Mouse (Mus musculus) bone marrow macrophage, adult 2 months (primary cell): Measurements from ENCODE around the gene Cwh43. TPM values are rescaled to one million over a fixed set of nuclear protein-coding genes. Genes with fewer than 3 reads are reported as not detected.
A peak's percentile ranks its signal among the peaks of the same experiment; 100 is the strongest.

Experiments used
- H3K27ac ChIP-seq: 2 replicates; pipeline ENCODE4 v1.5.1; 2012; ENCODE audit warnings: low read depth, low read length; ENCODE audit not compliant: insufficient read depth
- H3K4me1 ChIP-seq: 2 replicates; pipeline ENCODE4 v1.6.1; 2012; ENCODE audit warnings: low read length; ENCODE audit not compliant: control insufficient read depth, insufficient read depth
- H3K4me3 ChIP-seq: 2 replicates; pipeline ENCODE4 v1.5.1; 2012; ENCODE audit warnings: mild to moderate bottlenecking, low read length, moderate library complexity; ENCODE audit not compliant: insufficient read depth
- CTCF ChIP-seq: IDR thresholded peaks from 2 replicates; pipeline ENCODE4 v1.5.1; 2012; ENCODE audit warnings: low read depth, mild to moderate bottlenecking, low read length, moderate library complexity
- POLR2A ChIP-seq: IDR thresholded peaks from 2 replicates; pipeline ENCODE4 v1.6.1; 2012; ENCODE audit warnings: mild to moderate bottlenecking, low read depth, low read length, borderline replicate concordance
- polyA plus RNA-seq: library from polyadenylated mRNA; stranded (reverse); fragments of >200 nt; gene quantifications from 2 replicates; pipeline ENCODE4 v1.2.4, GENCODE M21; 2012; ENCODE audit not compliant: missing spikeins, insufficient read depth, insufficient read length

The Cwh43 gene
- polyA plus RNA-seq, 1 experiment = not detected

- Histone ChIP-seq H3K4me3 (no peak overlapping the region), H3K27ac (no peak overlapping the region), H3K4me1 (peaks cover 4% of the 10 kb centered on the region)
- no peak for TF ChIP-seq POLR2A
- TF ChIP-seq CTCF = no peak
Observed at GRCm38 (mm10) chr5:73369731-73370130, 36.1 kb upstream of the Cwh43 start.

GRCm38 (mm10) chr5:73372601-73373000, 33.3 kb upstream of the Cwh43 start:
- Histone ChIP-seq H3K4me1 (no peaks in the 10 kb centered on the region), H3K27ac (no peak overlapping the region), H3K4me3 (no peak overlapping the region)
- TF ChIP-seq CTCF = no peak
- TF ChIP-seq POLR2A = no peak

- Histone ChIP-seq H3K27ac (no peak overlapping the region), H3K4me1 (no peaks in the 10 kb centered on the region)
Observed at GRCm38 (mm10) chr5:73373184-73373583, 32.7 kb upstream of the Cwh43 start.

GRCm38 (mm10) chr5:73376041-73376440, 29.8 kb upstream of the Cwh43 start:
- H3K4me1 ChIP-seq = no peaks in the 10 kb centered on the region
- H3K27ac ChIP-seq = no peak overlapping the region
- no peak overlapping the region for H3K4me3 ChIP-seq
- TF ChIP-seq CTCF (no peak), POLR2A (no peak)

More at GRCm38 (mm10) chr5:73373184-73373583, 32.7 kb upstream of the Cwh43 start:
- no peak overlapping the region for H3K4me3 ChIP-seq
- no peak for TF ChIP-seq POLR2A
- TF ChIP-seq CTCF = no peak

GRCm38 (mm10) chr5:73376491-73376890, 29.4 kb upstream of the Cwh43 start:
- TF ChIP-seq POLR2A = no peak
- no peak for TF ChIP-seq CTCF
- Histone ChIP-seq H3K27ac (no peak overlapping the region), H3K4me3 (no peak overlapping the region), H3K4me1 (no peaks in the 10 kb centered on the region)

GRCm38 (mm10) chr5:73379908-73380307, 26.0 kb upstream of the Cwh43 start:
- no peak overlapping the region for H3K4me3 ChIP-seq
- H3K27ac ChIP-seq = no peak overlapping the region
- TF ChIP-seq CTCF (peak; percentile 22; the same call in 1 of the 2 replicates), POLR2A (no peak)
- no peaks in the 10 kb centered on the region for H3K4me1 ChIP-seq

- Histone ChIP-seq H3K4me3 (no peak overlapping the region), H3K4me1 (no peaks in the 10 kb centered on the region), H3K27ac (no peak overlapping the region)
- TF ChIP-seq CTCF = no peak
Observed at GRCm38 (mm10) chr5:73380829-73381228, 25.0 kb upstream of the Cwh43 start.

GRCm38 (mm10) chr5:73381510-73381909, 24.4 kb upstream of the Cwh43 start:
- H3K4me3 ChIP-seq = no peak overlapping the region
- no peak overlapping the region for H3K27ac ChIP-seq
- no peaks in the 10 kb centered on the region for H3K4me1 ChIP-seq
- TF ChIP-seq POLR2A (no peak), CTCF (no peak)

GRCm38 (mm10) chr5:73381976-73382540, 23.8 kb upstream of the Cwh43 start:
- TF ChIP-seq POLR2A (no peak), CTCF (no peak)
- H3K4me1 ChIP-seq = no peaks in the 10 kb centered on the region
- H3K4me3 ChIP-seq = no peak overlapping the region
- no peak overlapping the region for H3K27ac ChIP-seq

GRCm38 (mm10) chr5:73382737-73383646, 22.9 kb upstream of the Cwh43 start:
- Histone ChIP-seq H3K4me3 (no peak overlapping the region), H3K4me1 (no peaks in the 10 kb centered on the region), H3K27ac (no peak overlapping the region)
- TF ChIP-seq CTCF = no peak
